Mouse (Mus musculus): Measurements from ENCODE around the gene Slc48a1.

DNA sequence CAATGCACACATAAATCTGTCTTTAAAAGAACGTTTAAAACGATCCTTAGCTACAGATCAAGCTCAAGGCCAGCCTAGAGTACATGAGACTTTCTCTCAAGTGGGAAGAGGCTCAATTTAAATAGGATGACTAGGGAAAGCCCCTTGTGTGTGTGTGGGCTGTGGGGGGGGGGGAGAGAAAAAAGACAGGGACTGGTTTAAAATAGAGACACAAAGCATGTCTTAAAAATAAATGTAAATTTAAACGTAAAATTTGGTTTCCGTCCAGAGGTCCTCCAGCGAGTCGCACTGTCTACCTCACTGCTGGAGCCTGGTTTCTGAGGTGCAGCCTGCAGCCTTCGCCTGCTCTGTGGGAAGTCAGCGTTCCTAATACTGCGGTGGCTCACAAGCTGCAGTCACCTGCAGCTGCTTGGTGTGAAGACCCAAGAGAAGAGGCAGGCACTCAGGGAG is 38.0 kb upstream of the Slc48a1 start:
- TF ChIP-seq CTCF (IDR thresholded peaks at IDR 0.05; ENCODE audit: extremely low read depth, insufficient read depth, insufficient read length, insufficient replicate concordance) (no peak), POLR2A (IDR thresholded peaks at IDR 0.05; ENCODE audit: low read depth, low read length) (no peak)
